Mouse (Mus musculus): ENCODE measurements around the gene Hmgb2.

- TF ChIP-seq CTCF (IDR thresholded peaks at IDR 0.05; ENCODE audit: control insufficient read depth, insufficient read depth, low read length) (no peak), POLR2A (IDR thresholded peaks at IDR 0.05; ENCODE audit: borderline replicate concordance, control insufficient read depth, low read depth, low read length) (no peak)
Measured at GRCm38 (mm10) chr8:57507556-57508063, 4.1 kb upstream of the Hmgb2 start.
